Mouse (Mus musculus) CH12F3 (cell line): ENCODE data around the gene Zfp146.
"Not testable (repeated sequence)": the region's sequence is repeated elsewhere in the genome, so short reads cannot be mapped to it uniquely, and the experiment has no call there.

Experiments used
- in situ Hi-C: fragments of 300-500 bp; cut with MboI; formaldehyde crosslinking; loops from 2 replicates; pipeline ENCODE4 v1.14.3; 2020; ENCODE audit warnings: low sequenced_read_pairs

The Zfp146 gene

GRCm38 (mm10) chr7:30193013-30193412 is 23.5 kb upstream of the Zfp146 start:
- in situ Hi-C loops, result no loop called here

GRCm38 (mm10) chr7:30192088-30192487 is 22.5 kb upstream of the Zfp146 start:
- in situ Hi-C loops, result no loop called here

DNA sequence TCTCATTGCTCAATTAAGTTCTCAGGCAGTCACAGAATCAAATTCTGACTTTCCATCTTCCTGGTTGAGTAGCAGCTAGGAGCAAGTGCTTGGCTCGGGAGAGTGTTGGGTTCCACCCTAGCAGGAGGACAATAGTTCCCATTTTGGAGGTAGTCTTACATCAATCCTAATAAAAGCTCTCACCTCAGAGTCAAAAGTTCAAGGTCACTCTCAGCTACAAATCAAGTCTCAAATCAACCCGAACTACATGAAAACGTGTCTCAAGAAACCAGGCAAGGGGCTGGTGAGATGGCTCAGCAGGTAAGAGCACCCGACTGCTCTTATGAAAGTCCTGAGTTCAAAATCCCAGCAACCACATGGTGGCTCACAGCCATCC is 19.6 kb upstream of the Zfp146 start:
- in situ Hi-C loops, result no loop called here

GRCm38 (mm10) chr7:30188344-30189115 is 19.0 kb upstream of the Zfp146 start:
- in situ Hi-C loops, result no loop called here

GRCm38 (mm10) chr7:30184641-30185348 is 15.2 kb upstream of the Zfp146 start:
- in situ Hi-C loops, result no loop called here

GRCm38 (mm10) chr7:30183879-30184289 is 14.3 kb upstream of the Zfp146 start, which contains the start of gene Cox7a1:
Gene Cox7a1, plus strand, starts transcription at chr7:30184144.
- in situ Hi-C loops, result no loop called here

GRCm38 (mm10) chr7:30183189-30183588 is 13.6 kb upstream of the Zfp146 start:
- in situ Hi-C loops, result not testable (repeated sequence)

GRCm38 (mm10) chr7:30181929-30182328 is 12.4 kb upstream of the Zfp146 start:
- in situ Hi-C loops, result not testable (repeated sequence)

- in situ Hi-C loops, result no loop called here
These were observed 11.8 kb upstream of the Zfp146 start for GRCm38 (mm10) chr7:30181308-30181707.

GRCm38 (mm10) chr7:30178256-30178655 is 8.7 kb upstream of the Zfp146 start:
- in situ Hi-C loops, result no loop called here

DNA sequence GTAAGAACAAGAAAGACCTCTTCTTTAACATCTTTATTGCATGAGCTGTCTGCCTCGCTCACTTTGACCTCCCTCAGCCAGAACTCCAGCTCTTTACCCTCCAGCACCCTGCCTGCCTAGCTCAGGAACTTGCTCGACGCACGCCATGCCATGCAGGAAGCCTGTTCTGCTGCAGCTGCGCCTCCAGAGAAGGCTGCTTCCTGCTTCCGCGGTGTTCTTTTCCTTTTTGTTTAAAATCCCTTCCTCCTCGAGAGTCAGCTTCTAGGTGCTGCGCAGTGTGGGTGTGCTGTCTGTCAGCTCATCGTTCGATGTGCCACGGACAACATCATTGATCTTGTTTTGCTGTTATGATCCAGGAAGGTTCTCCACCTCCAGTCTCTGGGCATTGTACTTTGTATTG is 6.9 kb upstream of the Zfp146 start:
- in situ Hi-C loops, result no loop called here

DNA sequence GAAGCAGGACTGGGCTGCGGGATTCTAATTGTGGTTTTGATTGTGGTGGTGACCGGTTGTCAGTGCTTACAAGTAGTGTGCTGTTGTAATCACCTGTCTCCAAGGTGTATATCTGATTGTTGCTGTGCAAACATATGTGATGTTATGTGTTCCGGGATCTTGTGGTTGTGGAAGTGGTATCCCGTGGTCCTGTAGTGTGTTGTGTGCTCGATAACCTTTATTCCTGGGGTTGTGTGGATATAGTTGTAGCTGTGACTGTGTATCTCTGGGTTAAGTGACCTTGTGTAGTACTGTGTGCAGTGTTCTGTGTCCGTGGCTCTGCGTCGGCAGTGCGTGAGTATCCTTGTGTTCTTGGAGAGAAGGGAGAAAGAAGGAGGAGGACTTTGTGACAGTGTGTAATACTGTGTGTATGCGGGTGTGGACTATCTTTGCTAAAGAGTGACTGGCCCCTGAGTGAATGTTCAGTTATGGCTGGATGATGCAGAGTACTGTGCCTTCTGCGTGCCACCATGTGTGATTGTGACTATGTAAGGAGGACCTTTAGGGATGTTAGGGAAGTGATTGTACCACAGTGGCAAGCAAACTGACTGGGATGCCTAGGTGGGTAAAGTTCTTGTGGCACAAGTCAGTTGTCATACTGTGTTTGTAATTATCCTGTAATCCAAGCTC is 867 bp upstream of the Zfp146 start:
- in situ Hi-C loops, result no loop called here

DNA sequence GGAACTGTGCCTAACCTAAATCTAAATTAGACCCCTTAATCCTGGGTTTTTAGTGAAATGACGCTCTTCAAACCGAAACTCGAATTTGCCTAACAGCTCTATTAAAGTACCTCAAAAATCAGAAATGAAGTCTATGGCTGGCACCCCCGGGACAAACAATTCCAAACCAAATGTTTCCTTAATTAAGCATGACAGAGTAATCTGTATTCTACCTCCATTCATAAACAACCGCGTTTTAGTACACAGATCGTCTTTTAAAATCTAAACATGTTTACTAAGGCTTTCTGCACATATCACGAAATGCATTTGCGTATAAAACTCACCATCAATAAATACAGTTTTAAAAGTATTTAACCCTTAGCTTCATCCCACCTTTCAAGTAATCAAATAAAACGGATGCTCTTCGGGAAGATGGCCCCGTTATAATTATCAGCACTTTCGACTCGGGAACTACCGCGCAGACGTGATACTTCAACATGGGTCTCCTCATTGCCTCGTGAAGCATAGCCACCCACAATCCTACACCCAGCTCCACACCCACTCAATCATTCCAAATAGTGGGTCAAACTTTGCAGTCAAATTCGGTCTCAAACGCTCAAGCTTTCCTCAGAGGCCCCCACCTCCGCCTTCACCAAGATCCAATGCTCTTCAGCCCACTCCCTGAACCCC is 502 bp downstream of the Zfp146 start:
- in situ Hi-C loops, result no loop called here

DNA sequence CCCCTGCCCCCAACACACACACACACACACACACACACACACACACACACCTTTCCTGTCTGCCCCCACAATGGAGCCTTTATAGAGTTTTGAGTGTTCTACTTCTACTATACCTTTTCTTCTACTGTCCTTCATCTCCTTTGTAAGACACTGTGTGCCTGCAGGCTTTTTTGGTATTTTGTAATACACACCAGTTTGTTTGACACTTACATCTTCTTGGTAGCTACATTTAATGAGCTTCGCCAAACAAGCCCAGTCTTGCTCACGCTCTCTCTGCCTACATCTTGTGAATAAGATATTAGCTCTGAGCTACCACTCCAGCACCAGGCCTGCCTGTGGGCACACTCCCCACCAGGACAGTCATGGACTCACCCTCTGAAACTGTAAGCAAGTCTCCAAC is 4.8 kb downstream of the Zfp146 start:
- in situ Hi-C loops, result no loop called here

DNA sequence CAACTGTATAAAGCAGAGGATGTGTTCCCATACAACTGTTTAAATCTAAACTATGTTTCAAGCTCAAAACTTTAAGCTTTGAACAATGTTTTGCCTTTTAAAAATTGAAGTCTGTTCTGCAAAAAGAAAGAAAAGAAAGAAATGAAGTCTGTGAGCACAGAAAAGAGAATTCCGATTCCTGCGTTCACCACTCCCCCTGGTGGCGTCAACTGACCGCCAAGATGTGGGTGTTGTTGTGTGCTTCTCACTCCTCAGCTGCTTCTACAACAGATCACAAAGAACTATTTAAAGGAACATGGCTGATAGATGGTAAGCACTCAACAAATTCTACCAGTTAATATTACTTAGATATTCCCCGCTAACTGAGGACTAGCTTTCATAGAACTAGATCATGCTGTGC is 6.4 kb downstream of the Zfp146 start:
- in situ Hi-C loops, result no loop called here

DNA sequence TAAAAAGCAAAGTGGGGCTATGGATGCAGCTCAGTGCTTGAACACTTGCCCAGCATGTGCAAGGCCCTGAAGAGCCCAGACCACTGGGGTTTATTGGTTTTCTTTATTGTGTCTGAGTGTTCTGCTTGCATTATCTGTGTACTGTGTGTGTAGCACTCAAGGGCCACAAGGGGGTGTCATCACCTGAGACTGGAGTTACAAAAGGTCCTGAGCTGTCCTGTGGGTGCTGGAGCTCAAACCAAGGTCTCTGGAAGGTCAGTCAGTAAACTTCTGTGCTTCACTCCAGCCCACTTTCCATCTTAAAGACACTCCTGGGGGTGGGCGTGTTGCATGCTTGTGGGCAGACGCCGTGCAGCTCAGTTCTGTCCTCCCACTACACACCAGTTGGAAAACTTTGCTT is 14.0 kb downstream of the Zfp146 start:
- in situ Hi-C loops, result no loop called here

DNA sequence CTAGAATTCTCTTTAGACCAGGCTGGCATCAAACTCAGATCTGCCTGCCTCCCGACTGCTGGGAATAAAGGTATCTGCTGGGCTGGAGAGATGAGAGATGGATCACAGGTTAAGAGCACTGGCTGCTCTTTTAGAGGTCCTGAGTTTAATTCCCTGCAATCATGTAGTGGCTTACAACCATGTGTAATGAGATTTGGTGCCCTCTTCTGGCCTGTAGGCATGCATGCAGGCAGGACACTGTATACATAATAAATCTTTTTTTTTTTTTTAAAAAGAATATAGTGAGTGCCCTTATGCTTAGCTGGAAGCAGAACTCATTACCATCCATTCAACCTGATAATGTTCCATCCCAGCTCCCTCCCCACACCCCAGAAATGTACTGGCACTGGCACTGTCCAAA is 15.5 kb downstream of the Zfp146 start:
- in situ Hi-C loops, result no loop called here

DNA sequence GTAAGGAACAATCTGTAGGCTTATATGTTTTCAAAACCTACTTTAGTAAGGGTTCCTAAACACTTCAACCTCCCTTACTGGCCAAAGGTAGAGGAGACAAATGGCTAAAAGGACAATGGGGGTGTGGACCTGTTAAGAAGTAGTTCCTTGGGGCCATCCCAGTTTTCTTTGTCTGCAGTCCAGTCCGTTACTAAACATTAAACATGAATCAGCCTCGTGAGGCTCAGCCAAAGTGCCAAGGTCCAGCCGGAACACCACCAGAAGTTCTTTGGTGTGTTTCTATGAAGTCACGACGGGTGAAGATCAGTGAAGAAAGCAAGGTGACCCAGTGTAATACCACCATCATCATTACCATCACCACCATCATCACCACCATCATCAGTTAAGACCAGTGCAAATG is 22.5 kb downstream of the Zfp146 start:
- in situ Hi-C loops, result no loop called here

DNA sequence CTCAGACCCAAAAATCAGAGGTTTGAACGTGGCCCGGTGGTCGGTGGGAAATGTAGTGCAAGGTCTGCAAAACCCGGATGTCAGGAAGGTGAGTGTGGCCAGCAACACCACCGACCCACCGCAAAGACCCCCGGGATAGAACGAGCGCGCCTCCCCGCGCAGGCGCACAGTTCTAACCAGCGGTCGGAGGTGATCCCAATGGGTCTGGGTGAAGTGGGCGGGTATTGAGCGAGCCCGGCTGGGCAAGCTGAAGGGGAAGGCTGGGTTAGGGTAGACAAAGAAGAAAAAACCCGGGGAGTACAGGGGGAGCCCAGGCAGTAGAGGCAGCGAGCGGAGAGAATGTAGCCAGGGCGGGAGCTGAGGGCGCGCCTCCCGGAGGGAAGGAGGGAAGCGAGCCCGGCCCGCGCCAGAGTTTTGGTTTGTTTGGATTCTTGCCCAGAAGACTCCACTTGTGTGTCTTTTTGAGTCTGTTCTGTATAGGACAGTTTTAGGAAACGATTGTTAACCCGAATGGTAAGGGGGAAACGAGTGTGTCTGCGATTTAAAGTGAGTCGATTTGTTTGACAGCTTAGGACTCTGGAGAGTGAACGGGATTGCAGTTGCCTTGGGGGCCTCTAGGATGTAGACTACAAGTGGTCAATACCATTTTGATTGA is 25.9 kb downstream of the Zfp146 start:
- in situ Hi-C loops, result no loop called here

DNA sequence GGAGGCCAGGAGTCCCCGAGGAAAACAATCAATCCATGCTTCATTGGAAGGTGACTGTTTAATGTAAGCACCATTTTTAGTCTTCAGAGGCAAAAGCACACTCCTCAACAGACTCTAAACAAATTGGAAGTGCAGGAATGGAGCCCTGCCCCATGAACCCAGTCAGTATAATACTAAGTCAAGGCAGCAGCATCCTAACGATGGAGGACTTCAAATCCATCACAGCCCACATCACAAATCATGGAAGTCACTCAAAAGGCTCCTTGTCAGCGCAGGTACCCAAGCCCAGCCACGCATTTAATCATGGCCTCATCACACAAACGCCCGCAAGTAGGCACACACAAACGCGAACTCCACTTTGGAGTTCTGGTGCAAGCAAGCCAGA is 26.4 kb downstream of the Zfp146 start:
- in situ Hi-C loops, result no loop called here

DNA sequence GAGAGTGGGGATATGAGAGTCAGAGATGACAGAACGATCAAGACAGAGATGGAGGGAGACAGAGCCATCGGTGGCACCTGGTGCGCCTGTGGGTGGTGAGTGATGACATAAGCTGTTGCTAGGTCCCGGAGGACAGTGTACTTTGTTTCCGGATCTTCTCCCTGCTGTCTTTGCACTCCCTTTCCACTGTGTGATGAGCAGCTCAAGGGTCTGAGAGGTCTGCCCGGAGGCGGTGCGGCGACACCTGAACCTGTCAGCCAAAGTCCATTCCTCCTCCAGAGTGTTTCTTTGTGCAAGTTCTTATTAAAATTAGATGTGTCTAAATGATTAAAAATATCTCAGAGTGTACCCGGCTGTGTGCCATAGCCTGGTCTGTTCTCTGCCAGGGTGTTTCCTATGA is 32.7 kb downstream of the Zfp146 start:
- in situ Hi-C loops, result no loop called here
